Mouse (Mus musculus): ENCODE data around the gene Dupd1.

DNA sequence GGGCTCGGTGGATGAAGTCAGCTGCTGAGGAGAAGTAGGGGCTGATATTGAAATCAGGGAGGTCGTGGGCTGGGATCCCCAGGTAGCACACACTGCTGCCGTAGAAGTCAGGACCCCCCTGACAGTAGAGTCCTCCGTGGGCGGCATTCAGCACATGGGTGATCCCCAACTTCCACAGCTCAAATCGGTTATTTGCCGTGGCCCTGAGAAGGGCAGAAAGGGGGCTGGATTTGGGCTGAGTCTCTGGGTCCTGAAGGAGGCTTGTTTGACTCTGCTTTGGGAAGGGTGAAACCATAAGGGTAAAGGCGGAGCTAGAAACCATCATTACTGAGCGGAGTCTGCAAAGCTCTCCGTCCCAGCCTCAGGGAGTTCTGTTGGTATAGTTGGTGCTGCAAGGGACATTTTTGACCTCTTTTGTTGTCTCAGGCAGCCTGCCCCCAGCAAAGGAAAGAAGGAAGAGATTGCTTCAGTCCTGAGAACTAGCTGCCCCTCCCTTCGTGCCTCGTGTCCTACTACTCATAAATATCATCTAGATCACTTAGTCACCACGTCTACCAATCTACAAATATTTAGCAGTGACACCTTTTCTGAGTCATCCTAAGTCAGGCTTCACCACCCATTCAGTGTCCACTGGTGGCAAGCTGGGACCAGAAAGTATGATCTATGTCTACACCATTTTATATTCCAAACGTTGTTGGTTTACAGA lies 33.2 kb upstream of the Dupd1 start:
- TF ChIP-seq POLR2A (IDR thresholded peaks at IDR 0.05; ENCODE audit: borderline replicate concordance, insufficient read depth, low read length) = no peak
- no peak for TF ChIP-seq CTCF (IDR thresholded peaks at IDR 0.05; ENCODE audit: borderline replicate concordance, insufficient read depth, low read depth, low read length)
